Mouse (Mus musculus): ENCODE results near the gene Ptprg.
"Not testable (repeated sequence)": the region's sequence is repeated elsewhere in the genome, so short reads cannot be mapped to it uniquely, and the experiment has no call there.

Gene Ptprg

DNA sequence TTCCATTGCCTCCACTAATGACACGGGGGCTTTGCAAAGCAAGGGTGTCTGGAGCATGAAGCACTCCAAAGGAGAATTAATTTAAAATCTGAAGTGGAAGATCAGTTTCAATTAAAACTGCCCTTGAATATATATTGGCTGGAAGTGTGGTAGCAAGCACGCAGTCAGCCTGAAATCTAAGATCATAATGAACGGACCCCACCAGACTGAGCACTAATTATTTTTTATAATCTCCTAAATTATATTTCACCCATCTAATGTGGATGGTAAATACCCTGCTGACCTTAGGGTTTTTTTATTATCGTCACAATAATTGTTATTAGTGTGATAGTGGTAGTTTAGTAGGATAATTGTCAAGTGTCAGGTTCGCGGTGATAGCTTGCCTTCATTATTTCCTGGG, 397.0 kb downstream of the Ptprg start:
- DNase-seq (ENCODE audit: extremely low read depth, low read depth, low spot score), result no peak

DNA sequence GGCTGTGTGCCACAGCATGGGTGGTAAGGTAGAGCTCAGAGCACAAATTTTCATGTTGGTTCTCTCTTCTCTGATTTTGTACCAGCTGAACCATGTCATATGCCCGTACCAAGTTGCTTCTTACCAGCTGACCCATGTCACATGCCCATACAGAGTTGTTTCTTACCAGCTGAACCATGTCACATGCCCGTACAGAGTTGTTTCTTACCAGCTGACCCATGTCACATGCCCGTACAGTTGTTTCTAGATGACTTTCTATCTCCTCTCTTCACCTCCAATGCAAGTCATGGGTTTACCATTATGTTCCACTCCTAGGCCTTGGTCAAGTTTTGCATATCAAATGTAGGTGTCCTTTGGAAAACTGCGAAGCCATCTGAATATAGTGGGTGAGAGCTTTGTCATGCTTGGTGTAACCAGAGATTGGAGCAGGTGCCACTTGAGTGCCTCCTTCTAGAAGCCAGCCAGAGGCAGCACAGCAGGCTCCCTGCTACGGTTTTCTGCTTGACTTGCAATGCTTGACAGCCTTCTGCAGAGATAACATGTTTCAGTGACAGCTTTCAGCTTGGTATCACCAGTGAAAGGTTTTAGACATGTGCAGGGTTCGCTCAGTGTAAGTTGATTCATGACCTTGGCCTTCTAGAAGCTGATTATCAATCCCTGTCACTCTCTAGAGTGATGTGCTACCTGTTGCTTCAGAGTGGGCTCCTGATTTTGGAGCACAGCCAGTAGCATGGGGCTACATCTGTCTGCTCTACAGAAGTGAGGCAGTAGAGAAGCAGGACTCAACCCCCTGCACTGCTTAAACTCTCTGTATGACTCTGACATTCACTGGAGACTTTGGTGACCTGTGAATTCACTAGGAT, 401.9 kb downstream of the Ptprg start:
- no peak for DNase-seq (ENCODE audit: extremely low read depth, low read depth, low spot score)

DNA sequence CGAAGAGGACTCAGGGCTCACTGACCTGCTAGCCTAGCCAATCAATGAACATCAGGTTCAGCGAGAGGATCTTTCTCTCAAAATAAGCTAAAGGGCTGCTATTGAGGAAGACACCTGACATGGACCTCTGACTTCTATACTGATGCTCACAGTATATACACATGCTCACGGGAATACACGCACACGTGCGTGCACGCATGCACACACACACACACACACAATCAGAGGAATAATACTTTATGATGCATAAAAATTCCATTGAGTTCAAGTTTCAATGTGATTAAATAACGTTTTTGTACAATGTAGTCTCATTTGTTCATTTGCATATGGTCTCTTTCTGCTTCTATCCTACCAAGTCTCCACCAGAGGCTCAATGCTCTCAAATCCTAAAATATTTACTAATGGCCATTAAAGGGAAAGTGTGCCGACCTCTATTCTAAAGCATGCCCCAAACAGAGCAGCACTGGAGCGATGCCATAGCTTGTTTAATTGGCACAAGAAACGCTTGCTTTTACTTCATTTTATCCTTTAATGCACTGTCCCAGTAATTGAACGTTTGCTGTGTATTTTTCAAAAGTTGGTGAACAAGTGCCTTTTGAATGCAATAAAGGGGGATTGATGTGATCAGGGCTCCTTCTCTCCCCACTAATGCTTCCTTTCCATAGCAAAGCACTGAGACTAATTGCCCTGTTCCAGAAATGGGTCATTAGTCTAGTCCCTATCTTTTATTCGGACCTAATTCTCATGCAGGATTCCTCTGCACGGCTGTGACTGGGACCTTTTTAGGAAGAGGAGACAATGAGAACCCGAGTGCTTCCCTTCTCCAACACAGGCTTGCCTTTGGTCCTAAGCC, 407.2 kb downstream of the Ptprg start:
- no peak for DNase-seq (ENCODE audit: extremely low read depth, low read depth, low spot score)

DNA sequence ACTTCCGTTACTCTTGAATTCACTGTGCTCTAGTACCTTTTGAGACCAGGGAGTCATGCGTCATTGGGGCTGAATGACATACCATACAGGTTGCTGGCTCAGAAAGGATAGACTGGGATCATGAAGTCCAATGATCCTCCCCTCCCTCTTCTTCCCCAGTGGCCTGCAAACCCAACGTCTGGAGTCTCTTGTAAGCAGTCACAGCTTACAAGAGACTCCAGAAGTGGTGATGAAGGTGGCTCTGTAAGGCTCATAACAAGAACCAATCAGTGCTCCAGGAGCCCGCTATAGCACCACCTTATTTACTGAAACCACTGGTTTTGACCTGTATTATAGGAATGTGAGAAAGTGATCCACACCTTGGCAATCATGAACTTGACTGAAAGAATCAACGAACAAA, 408.8 kb downstream of the Ptprg start:
- no peak for DNase-seq (ENCODE audit: extremely low read depth, low read depth, low spot score)

DNA sequence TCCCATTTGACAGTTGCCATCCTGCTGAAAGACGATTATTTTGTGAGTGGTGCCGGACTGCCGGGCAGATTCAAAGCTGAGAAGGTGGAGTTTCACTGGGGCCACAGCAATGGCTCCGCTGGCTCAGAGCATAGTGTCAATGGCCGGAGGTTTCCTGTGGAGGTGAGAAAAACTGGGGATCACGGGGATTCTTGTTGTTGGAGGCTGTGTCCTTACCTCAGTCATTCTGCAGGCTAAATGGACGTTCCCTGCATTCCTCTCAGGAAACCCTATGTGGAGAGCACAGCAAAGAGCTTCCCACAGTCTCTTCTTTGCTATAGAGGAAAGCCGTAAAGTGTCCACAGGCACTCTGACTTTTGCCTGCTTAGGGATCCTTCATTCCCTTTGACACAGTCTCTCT, 409.2 kb downstream of the Ptprg start:
- DNase-seq (ENCODE audit: extremely low read depth, low read depth, low spot score), result no peak

DNA sequence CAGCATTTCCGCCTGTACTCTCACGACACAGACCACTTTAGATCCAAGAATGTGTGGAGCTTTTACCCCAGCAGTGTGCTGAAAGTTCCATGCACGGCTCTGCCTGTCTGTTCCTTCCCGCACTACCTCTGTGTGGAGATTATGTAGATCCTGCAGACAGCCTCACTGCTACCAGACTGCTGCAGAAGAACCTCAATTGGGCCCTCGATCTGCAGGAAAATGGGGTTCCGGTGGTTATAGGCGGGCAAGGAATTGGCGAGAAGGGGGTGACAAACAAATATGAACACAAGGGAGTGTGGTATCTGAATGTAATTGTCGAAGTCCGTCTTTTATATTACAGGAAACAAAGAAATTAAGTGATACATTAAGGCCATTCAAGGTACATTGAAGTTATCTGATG, 410.5 kb downstream of the Ptprg start:
- DNase-seq (ENCODE audit: extremely low read depth, low read depth, low spot score), result no peak

DNA sequence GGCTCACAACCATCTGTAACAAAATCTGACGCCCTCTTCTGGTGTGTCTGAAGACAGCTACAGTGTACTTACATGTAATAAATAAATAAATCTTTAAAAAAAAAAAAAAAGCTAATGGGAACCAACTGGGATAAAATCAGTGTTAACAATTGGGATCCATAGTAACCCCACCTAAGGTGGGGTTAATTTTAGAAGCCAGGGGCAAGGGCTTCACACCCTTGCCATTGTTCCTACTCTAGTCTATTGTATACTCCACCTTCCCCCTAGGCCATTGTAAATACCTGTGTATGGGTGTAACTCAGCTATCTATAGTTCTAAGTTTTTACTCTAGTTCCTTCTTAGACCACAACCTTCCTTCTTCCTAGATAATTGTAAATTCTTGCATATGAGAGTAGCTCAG, 411.0 kb downstream of the Ptprg start:
- not testable (repeated sequence) for DNase-seq (ENCODE audit: extremely low read depth, low read depth, low spot score)

DNA sequence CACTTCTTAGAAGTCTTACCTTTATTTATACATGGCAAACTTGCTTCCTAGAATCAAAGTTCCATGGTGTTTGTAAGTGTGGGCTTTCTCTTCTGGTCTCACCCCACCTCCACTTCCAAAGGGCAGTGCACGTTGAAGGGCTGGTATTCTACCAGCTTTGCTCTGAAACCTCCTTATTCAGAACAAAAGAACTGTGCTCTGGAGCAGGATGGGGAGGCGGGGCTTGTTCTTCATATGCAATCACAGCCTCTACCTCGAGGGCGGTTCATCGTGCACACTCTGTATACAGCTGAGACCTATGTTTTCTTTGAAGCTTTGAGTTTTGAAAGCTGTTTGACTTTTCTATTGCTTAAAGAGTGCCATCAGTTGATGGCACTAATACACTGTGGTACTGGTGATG, 412.5 kb downstream of the Ptprg start:
- no peak for DNase-seq (ENCODE audit: extremely low read depth, low read depth, low spot score)

DNA sequence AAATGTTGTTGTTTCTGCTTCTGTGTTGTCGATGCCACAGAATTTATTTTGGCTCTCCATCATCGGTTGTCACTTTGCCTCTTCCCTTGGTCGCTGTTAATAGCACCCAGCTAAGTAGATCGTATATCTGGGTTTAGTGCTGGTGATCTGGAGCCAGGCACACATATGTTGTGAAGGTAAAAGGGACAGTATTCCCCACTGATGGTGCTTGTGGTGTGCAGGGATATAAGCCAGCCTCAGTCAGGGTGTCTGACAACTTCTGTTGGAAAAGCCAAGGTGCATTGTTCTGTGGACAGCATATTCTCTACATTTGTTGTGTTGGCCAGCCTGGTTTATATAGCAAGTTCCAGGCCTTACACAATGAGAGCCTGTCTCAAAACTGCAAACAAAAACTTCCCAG, 428.4 kb downstream of the Ptprg start:
- DNase-seq (ENCODE audit: extremely low read depth, low read depth, low spot score), result no peak

DNA sequence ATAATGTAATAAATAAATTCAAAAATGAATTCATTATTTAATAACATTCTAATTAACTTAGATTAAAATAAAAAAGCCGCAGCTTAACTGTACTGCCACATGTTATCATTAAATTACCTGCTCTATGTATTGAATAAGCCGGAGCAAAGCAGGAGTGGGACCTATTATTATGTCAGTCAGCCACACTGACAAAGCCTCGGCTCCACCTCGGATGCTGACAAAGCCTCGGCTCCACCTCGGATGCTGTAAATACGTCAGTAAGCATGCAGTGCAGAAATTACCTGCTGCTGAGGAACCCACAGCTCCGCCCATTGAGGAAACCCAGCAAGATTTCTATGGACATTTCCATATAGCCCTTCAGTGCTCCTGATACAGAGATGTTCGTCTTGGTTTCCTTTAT, 429.7 kb downstream of the Ptprg start:
- DNase-seq (ENCODE audit: extremely low read depth, low read depth, low spot score), result no peak

DNA sequence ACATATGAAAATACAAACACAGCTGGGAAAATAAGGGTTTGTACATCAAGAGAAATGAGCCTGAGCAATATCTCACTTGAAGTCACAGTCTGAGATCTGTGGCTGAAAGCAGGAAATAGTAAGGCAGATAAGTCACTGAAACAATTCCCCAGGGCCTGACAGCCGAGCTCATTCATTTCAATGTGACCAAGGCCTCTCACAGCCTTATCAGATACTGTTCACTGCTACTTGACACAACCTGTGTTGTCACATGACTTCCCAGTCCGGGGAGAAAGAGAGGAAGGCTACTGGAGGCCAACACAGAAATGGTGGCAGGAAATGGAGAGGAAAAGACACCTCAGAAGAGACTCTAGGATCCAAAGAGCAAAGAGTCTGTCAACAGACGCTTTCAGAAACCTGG, 430.8 kb downstream of the Ptprg start:
- no peak for DNase-seq (ENCODE audit: extremely low read depth, low read depth, low spot score)

DNA sequence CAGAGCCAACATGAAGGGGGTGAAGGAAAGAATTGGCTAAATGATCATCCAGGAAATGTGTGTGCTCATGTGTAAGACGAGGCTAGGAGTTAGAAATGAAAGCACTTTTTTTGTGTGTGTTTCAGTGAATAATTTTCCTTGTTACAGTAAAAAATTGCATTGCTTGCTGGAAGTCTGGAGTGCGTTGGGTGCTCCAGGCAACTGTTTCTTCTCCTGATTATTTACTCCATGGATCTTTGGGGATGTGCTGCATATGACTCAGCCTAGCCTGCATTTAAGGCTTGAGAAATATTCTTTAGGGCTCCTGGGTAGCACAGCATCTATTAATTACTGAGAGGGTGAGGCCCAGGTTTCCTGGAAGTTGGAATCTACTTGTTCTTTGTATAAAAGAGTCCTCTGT, 435.6 kb downstream of the Ptprg start:
- no peak for DNase-seq (ENCODE audit: extremely low read depth, low read depth, low spot score)

DNA sequence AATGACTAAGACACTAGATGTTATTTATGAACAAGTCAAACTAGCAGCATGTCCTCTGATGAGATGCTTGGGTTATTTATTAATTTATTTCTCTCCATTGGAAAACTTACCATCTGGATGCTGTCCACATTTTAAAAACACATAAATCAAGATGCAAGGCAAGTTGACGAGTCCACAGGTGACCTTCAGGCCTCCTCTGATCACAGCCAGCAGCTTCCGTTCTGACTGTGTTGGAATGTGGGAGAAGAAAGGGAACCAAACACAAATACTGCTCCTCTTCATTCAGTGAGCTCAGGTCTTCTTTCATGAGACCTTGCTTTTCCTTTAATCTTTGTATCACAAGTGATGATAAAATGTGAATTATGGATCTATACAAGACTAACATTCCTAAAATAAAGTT, 437.8 kb downstream of the Ptprg start:
- DNase-seq (ENCODE audit: extremely low read depth, low read depth, low spot score), result no peak

DNA sequence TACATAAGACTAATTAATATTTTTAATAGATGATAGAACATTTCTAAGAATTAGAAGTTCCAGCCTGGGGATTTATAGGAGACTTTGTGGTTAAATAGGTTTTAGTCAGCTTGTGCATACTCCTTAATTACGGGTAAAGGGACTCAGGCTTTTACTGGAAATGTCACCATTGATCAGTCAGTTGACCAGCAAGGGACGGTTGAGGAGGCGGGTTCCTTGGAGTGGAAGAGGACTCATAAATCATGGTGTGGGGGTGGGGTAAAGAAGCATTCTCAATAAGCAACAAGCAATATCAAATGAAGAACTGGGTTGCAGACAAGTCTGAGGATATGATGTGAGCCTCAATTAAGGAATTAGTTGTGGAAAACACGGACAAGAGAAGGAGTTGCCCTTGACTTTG, 438.8 kb downstream of the Ptprg start:
- no peak for DNase-seq (ENCODE audit: extremely low read depth, low read depth, low spot score)

DNA sequence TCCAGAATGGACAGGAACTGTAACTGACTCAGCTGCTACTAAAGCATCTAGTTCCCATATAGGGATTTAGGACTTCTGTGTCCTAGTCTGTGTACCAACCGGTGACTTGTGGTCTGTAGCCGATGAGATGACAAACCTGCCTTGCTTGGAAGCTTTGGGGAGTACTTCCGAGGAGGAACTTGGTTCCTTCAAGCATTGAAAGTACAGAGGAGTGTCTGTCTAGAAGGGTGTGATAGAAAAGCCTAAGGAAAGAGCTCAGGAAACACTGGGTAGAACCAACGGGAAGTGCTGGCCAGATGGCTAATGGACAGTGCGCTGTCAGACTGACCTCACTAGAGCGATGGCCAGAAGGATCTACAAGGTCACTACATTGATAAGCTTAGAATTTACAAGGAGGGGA, 439.2 kb downstream of the Ptprg start:
- DNase-seq (ENCODE audit: extremely low read depth, low read depth, low spot score), result no peak

DNA sequence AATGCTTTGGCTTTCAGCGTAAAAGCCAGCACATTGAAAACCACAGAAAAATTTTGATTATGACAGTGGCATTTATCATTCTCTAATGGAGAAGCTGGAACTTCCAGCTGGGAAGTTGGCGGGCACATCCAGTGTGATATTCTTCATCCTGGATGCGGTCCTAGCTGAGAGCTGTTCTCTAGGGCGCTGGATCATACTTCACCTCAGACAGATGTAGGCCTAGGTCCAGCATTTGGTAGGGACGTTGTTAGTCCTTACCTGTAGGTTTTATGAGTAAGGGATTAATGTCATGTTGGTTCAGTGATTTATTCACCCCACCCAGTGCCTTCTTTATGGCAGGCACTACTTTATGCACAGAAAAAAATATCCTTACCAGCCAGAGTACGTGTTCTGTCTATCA, 444.2 kb downstream of the Ptprg start:
- DNase-seq (ENCODE audit: extremely low read depth, low read depth, low spot score), result no peak

DNA sequence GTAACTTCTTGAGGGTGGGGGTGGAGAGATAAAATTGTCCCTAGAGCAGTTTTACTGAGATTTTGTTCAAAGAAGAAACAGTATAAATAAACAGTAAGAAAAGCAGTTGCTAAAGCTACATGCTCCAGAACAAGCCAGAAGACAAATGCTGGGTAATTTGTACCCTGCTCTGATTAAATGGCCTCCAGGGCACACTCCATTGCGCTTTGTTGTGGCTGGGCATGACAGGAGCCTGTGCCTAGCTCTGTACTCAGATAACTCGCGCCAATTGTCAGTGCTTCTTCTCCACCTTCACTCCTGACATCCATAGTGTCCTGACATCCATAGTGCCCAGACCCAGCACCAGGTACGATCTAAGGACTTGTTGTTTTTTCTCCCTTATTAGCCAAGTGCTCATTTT, 445.1 kb downstream of the Ptprg start:
- DNase-seq (ENCODE audit: extremely low read depth, low read depth, low spot score), result no peak

DNA sequence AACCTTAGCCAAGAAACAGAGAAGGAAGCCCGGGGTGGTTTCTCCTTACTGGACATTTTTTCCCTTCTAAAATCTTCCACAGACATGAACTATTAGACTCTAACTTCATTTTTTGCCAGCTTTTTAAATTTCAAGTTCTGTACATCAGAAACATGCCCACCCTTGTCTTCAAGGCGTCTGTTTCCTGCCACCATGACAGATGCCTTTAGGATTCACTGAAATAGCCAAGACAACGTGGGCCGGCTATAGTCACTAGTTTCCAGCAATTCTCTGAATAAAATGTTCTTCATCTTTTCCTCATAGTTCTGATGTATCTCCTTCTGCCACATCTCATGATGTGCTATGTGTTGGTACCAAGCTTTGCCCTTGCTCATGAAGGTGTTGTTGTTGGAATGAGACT, 450.7 kb downstream of the Ptprg start:
- DNase-seq (ENCODE audit: extremely low read depth, low read depth, low spot score), result no peak

DNA sequence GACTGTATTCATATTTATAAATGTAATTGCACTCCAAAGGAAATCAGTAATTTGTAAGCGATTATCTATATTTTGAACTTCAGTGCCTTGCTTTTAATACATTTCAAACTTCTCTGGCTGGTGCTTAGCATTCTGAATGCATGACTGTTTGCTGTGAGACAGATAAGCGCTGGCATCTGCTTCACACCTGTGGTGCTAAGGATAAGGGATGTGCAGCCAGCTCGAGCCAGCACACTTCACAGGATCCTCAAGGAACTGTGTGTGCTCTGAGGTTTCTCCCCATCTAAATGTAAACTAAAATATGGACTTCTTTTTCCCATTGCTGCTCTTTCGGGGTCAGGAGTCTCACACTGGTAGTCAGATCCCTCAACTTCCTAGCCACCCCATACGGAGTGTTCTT, 458.4 kb downstream of the Ptprg start:
- no peak for DNase-seq (ENCODE audit: extremely low read depth, low read depth, low spot score)

DNA sequence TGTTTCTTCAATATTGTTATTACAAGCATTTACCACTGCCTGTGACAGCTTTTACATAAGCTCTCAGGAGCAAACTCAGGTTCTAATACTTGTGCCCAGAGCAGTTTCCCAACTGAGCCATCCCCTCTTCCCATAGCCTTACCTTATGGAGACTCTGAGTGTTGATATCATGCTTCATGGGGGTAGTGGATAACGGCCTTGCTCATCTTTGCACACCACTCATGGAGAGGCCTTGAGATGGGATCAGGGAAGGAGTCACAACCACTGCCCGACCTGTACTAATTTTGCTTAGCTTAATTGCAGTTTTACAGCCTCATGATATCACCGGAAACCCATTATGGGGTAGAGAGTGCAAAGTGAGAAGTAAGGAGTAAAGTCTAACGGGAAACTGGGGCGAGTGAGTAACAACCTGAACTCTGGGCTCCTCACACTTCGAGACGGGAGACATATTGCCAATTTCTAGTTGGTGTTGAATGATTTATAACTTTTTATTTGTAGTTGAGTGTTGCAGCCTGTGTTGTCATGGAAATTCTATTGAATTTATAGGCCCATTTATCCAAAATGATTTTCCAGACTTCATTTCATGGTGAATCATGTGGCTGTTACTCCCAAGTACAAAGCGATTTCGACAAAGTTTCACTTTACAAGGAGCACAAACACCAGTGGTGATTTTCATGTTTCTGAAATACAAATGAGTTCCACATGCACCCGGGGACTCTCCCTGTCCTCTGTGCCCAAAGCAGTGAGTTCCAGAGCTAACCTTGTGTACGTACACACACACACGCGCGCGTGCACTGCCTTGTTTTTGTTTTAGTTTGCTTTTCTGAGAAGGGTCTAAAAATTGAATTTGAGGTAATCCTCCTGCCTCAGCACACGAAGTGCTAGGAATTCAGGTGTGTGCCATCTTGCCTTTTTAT, 472.7 kb downstream of the Ptprg start:
- no peak for DNase-seq (ENCODE audit: extremely low read depth, low read depth, low spot score)

DNA sequence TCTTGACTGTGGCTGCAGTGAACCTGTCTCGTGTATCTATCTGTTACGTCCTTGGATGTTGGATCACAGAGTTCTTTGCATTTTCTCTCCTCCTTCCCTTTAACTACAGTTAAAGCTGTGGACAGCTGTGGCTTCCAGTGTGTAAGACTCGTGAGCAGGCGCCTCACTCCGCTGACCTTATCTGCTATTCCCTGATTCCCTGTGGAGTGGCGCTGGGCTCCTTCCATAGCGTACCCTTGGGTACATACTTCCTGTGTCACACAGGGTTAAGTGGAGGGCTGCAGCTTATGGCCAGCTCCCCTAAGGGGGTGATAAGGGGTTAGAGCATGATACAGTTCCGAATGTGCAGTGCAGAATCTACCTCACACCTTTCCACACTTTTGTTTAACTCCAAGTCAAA, 473.9 kb downstream of the Ptprg start:
- DNase-seq (ENCODE audit: extremely low read depth, low read depth, low spot score), result no peak
